Mouse (Mus musculus): ENCODE measurements around the gene Lamb2.

The Lamb2 gene

GRCm38 (mm10) chr9:108493246-108493645, 13.7 kb downstream of the Lamb2 start:
- DNase-seq, result no peak

GRCm38 (mm10) chr9:108494146-108494825, 14.8 kb downstream of the Lamb2 start:
- DNase-seq, result no peak

GRCm38 (mm10) chr9:108494905-108495304, 15.4 kb downstream of the Lamb2 start:
- no peak for DNase-seq

- DNase-seq, result no peak
These were observed 19.7 kb downstream of the Lamb2 start for GRCm38 (mm10) chr9:108499231-108499630.

GRCm38 (mm10) chr9:108499943-108500342, 20.4 kb downstream of the Lamb2 start:
- DNase-seq, result no peak

- DNase-seq, result no peak
These were observed 27.4 kb downstream of the Lamb2 start for GRCm38 (mm10) chr9:108506901-108507300.

GRCm38 (mm10) chr9:108507619-108508434, 28.3 kb downstream of the Lamb2 start, which contains the start of gene Qars:
Qars (plus strand) TSS chr9:108507706.
- DNase-seq, result peak; percentile 98

GRCm38 (mm10) chr9:108508776-108509175, 29.2 kb downstream of the Lamb2 start:
- no peak for DNase-seq

GRCm38 (mm10) chr9:108516380-108517251, 37.1 kb downstream of the Lamb2 start, which contains the start of gene Qrich1:
Qrich1 (plus strand) TSS chr9:108516806.
- peak; percentile 95 to 96 for DNase-seq

- peak; percentile 72 to 76 for DNase-seq
These were observed 37.9 kb downstream of the Lamb2 start for GRCm38 (mm10) chr9:108517253-108517930.

- DNase-seq, result no peak
These were observed 38.4 kb downstream of the Lamb2 start for GRCm38 (mm10) chr9:108517931-108518332.

- DNase-seq, result no peak
These were observed 42.1 kb downstream of the Lamb2 start for GRCm38 (mm10) chr9:108521604-108522003.

- DNase-seq, result no peak
These were observed 43.8 kb downstream of the Lamb2 start for GRCm38 (mm10) chr9:108523341-108523740.

GRCm38 (mm10) chr9:108525400-108525799, 45.9 kb downstream of the Lamb2 start:
- DNase-seq, result no peak

- DNase-seq, result no peak
These were observed 51.4 kb downstream of the Lamb2 start for GRCm38 (mm10) chr9:108530954-108531353.

GRCm38 (mm10) chr9:108531496-108531895, 52.0 kb downstream of the Lamb2 start:
- DNase-seq, result no peak
